Mouse (Mus musculus): Measurements from ENCODE around the gene Zfp160. TPM values are rescaled to one million over a fixed set of nuclear protein-coding genes. Genes with fewer than 3 reads are reported as not detected.

The Zfp160 gene
- 0.78 and 0.97 TPM in 2 replicates for polyA plus RNA-seq (2012)

DNA sequence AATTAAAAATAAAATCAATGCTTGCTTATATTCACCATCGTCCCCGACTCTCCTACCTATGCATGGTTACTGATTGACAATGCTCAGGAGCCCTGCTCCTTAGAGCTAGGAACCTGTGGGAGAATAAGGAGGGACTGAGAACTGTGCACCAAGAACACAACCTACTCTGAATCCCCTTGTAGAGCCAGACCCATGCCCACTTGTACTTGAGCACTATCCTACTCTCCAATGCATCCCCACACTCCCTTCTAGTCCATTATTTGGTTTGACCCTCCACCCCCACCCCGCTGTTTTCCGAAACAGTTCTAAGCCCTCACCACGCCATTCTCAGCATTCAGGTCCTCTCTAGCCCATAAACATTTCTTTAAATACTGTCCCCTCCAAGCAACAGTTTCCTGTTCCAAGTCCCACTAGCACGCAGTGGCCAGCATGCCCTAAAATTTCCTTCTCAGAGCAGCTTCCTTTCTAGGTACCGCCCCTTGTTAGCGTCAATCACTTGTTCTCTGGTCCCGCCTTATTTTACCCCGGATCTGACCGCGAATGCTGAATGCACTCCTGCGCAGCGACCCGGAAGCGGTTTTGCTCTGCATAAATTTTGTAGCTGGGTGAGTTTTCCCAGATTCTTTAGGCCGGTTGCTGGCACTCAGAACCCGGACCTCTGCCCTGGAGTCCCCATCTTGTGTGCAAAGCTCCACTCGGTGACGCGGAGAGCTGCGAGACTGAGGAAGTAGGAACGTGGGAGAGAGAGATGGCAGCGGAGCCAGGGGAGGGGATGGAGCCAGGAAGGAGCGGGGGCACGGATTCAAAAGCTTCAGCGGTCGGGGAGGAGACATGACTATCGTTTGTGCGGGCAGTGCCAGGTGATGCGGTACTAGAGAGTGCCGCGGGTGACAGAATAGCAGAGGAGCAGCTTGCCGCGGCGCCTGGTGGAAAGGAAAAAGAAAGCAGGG lies at the start of gene Zfp160:
TSS of gene Zfp160 (plus strand) at position 522 of the 950 bp plus-strand sequence.
- TF ChIP-seq GATA1 (IDR thresholded peaks at IDR 0.05; ENCODE audit: low read length) = no peak

DNA sequence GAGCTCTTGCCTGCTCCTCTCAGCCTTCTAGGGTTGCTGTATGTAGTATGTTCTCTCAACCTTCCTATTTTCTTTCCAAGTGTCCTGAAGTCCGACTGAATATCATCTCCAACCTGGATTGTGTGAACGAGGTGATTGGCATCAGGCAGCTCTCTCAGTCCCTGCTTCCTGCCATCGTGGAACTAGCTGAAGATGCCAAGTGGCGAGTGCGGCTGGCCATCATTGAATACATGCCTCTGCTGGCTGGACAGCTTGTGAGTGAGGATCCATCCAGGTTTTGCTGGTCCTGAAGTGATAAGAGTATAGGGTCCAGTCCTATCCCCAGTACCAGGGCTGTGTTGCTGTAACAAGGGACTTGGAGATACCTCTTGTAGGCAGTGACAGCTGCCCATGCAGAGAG lies 48.3 kb upstream of the Zfp160 start:
- no peak for TF ChIP-seq GATA1 (IDR thresholded peaks at IDR 0.05; ENCODE audit: low read length)

DNA sequence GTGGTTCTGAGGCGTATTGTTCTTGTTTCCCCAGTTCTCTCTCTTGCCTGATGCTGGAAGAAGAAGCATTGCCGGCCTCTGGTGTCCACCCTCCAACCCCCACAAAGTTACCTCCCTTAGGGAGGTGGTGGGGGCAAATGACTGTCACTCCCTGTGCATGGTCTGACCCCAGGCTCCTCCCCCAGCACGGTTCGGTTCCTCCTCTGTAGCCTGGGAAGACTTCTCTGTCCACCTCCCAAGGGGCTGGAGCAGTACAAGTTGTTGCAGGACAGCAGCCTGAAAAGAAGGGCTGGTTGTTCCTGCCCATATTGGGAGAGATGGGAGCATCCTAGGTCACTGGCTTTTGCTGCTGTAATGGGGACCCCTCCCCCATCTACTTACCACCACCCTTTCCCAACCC lies 43.3 kb upstream of the Zfp160 start:
- no peak for TF ChIP-seq GATA1 (IDR thresholded peaks at IDR 0.05; ENCODE audit: low read length)

DNA sequence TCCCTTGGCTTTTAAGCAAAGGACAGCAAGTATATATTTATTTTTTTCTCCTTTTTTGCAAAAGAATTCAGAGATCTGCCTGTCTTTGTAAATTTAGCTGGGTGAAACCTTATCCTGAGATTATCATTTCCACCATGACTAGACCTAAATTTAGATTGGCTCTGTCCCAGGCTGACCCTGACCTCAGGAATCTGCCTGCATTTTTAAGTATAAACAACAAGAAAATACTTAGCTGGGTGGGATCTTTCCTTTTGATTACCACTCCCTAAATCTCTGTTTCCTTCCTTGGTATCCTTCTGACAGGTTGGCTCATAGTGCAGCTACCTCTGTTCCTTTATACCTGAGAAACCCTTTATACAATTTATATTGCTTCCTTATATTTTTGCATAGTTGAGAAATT lies 42.0 kb upstream of the Zfp160 start:
- TF ChIP-seq GATA1 (IDR thresholded peaks at IDR 0.05; ENCODE audit: low read length) = no peak

DNA sequence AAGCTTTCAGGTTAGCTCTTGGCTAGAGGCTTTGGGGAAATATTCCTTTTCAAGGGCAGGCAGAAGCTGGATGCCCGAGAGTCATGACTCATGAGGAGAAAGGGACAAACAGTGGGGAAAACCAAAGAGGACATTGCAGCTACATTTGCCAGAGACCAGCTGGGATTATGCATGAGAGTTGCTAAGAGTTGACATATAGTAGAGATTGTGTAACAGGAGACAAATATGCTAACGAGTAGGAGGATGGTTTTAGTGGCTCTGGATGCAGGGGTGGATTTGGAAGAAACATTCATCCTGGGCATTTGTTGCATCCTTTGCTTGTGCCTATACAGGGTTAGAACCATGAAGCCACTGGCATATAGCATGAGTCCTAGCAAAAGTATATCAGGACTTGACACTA lies 15.0 kb upstream of the Zfp160 start:
- no peak for TF ChIP-seq GATA1 (IDR thresholded peaks at IDR 0.05; ENCODE audit: low read length)

DNA sequence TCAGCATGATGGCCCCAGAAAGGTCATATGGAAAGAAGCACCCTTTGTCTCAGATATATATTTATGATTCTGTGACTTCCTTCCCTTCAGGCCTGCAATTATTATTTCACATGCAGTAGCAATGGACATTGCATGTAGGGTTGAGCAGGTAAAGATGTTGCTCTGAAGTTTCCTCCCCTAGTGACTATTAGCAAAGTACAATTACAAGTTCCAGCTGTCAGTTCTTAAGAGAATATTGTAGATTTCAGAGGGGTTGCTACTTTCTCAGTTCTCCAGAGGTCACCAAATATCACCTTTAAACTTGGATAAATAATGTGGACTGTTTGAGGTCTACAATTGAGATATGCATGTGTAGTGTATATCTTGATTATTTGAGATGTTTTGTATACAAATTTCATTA lies 12.3 kb upstream of the Zfp160 start, which contains the start of gene Vmn1r233:
TSS of gene Vmn1r233 (minus strand) at position 101 of the 400 bp plus-strand sequence.
- TF ChIP-seq GATA1 (IDR thresholded peaks at IDR 0.05; ENCODE audit: low read length) = no peak

DNA sequence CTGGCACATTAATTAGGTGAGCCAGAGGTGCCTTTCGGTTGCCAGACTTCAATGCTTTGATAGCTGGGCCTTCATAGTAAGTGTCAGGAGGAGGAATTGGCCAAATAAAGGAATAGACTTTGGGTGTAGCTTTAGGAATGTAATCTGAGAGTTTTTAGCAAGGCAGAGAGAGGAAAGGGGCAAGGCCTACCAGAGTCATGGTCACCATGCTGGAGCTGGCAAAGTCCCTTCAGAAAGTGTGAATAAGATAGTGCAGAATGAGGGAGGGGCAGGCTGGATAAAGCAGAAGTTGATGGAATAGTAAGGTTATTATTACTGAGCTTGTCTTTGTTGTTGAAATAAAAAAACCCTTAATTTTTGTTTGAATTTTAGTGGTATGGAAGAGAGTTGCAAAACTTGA lies 1.0 kb downstream of the Zfp160 start:
- TF ChIP-seq GATA1 (IDR thresholded peaks at IDR 0.05; ENCODE audit: low read length) = no peak

DNA sequence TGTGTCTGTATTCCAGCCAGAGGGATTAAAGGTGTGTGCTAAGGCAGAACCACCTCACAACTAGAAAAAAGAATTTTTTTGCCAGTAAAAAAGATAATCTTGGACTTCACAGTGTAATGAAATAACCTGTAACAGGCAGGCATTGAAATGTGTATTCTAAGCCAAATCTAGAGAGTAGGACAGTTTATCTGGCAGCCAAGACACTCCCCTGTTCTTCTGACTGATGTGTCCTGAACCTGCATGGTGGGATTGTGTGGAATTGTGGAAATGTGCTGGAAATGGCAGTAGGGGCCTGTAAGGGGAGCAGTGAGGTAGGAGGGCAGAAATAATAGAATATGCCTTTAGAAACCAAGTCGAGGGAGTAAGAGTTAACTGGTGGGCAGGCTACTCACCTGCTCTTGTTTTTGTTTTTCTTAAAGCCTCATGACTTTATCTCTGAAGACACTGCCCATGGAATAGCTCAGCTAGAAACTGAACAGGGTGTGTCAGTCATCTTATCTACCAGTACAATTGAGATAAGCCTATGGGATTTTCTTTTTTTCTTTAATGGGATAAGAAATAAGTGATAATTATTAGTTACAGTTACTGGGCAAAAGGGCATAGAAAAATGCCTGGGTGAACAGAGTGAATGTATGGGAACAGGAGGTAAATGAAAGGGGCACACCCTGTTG lies 9.8 kb downstream of the Zfp160 start:
- peak; percentile 26 for TF ChIP-seq GATA1 (IDR thresholded peaks at IDR 0.05; ENCODE audit: low read length)

DNA sequence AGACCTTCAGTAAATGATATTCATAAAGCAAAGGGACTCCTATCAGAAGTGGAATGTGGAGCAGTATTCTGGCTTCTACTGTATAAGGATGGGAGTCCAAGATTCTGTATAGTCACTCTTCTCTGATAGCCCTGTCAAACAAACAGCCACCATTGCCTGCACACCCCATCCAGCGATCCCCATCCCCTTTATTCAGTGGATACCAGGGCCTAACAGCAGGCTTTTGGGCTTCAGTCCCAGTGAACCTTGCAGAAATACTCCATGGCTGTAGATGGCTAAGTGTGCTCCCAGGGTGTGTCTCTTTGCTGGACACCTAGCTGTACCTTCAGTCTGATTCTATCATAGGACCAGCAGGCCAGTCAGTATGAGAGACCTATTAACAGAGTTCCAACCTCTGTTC lies 42.2 kb downstream of the Zfp160 start:
- TF ChIP-seq GATA1 (IDR thresholded peaks at IDR 0.05; ENCODE audit: low read length) = no peak

DNA sequence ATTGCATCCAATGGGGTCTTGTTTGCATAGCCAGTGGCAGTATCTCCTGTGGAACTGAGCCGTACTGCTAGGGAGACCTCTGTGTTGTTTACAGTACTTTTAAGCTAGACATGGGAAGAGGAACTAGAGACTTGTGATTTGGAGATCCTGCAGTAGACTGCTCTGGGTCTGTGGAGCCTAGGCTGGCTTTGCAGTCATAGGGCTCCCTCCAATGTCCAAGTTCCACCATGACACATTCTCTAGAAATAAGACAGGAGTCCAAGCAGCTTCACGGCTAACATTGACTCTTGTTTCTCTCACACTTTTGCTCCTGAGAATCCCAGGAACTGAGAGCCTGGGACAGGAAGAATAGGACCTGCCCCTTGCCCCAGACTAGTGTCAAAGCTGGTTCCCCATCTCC lies 44.6 kb downstream of the Zfp160 start:
- TF ChIP-seq GATA1 (IDR thresholded peaks at IDR 0.05; ENCODE audit: low read length) = no peak

DNA sequence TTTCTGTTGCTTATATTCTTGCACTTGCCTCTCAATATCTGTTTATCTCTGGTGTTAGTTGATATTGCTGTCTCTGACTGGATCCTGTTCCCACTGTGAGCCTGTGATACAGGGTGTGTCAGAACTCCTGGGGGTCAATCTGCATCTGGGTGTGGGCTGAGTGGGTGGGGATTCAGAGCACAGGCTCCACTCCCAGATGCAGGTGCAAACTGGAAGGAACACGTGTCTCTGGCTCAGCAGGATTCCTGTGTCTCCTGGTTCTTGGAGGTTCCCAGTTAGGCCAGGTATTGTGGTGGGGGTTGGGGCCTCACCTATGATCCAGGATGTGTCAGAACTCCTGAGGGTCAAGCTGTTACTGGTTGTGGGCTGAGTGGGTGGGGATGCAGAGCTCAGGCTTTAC lies 56.8 kb downstream of the Zfp160 start:
- no peak for TF ChIP-seq GATA1 (IDR thresholded peaks at IDR 0.05; ENCODE audit: low read length)

DNA sequence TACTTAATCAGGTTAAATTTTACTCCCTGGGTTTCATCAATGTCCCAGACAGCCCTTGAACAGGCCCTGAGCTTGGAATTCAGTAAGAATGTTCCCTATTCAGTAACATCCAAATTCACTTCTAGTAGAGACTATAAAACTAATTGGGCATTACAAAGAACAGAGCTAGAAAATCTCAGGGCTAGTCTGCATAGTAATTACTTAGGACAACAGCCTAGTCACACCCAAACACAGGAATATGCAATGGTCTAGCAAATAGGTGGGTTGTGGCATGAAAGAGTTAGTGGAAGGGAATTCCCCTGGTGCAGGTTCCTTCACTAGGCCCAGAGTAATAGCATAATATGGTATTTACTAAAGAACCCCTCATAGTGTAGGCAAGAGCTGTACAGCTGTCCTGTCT lies 58.3 kb downstream of the Zfp160 start:
- no peak for TF ChIP-seq GATA1 (IDR thresholded peaks at IDR 0.05; ENCODE audit: low read length)

Other genes with a start within 250 kb of the Zfp160 start
- not detected in 2 replicates for gene Vmn1r228, start 222.7 kb upstream of the Zfp160 start, polyA plus RNA-seq (2012)
- gene Vmn1r229, start 197.3 kb upstream of the Zfp160 start, polyA plus RNA-seq (2012) = not detected in 2 replicates
- gene Vmn1r230, start 168.5 kb upstream of the Zfp160 start, polyA plus RNA-seq (2012) = not detected in 2 replicates
- not detected in 2 replicates for gene Vmn1r231, start 103.8 kb upstream of the Zfp160 start, polyA plus RNA-seq (2012)
- gene Vmn1r232, start 89.2 kb upstream of the Zfp160 start, polyA plus RNA-seq (2012) = not detected in 2 replicates
- gene Ppp2r1a, start 63.6 kb upstream of the Zfp160 start, polyA plus RNA-seq (2012) = 52.6 and 246 TPM in 2 replicates
- gene Vmn1r233, start 12.4 kb upstream of the Zfp160 start, polyA plus RNA-seq (2012) = not detected in 2 replicates
- gene Vmn1r234, start 217.2 kb downstream of the Zfp160 start, polyA plus RNA-seq (2012) = not detected in 2 replicates
- not detected in 2 replicates for gene Vmn1r235, start 247.5 kb downstream of the Zfp160 start, polyA plus RNA-seq (2012)

Data from G1E-ER4 (cell line).